Mouse (Mus musculus) layer of hippocampus, adult 9-10 months (tissue): Measurements from ENCODE around the gene Dock4.

Experiments used
- DNase-seq: peaks from one replicate; pipeline ENCODE4 v3.0.0; 2022; ENCODE audit warnings: low spot score

The Dock4 gene

GRCm38 (mm10) chr12:40511643-40512369 lies 66.1 kb downstream of the Dock4 start:
- no peak for DNase-seq

GRCm38 (mm10) chr12:40512370-40512693 lies 66.6 kb downstream of the Dock4 start:
- DNase-seq: no peak

- no peak for DNase-seq
Measured at GRCm38 (mm10) chr12:40512994-40513393, 67.2 kb downstream of the Dock4 start.

GRCm38 (mm10) chr12:40514021-40514420 lies 68.3 kb downstream of the Dock4 start:
- DNase-seq: no peak

- DNase-seq: no peak
Measured at GRCm38 (mm10) chr12:40522468-40522867, 76.7 kb downstream of the Dock4 start.

- no peak for DNase-seq
Measured at GRCm38 (mm10) chr12:40523020-40523419, 77.3 kb downstream of the Dock4 start.

- DNase-seq: no peak
Measured at GRCm38 (mm10) chr12:40525045-40525444, 79.3 kb downstream of the Dock4 start.

GRCm38 (mm10) chr12:40535655-40536618 lies 90.2 kb downstream of the Dock4 start:
- no peak for DNase-seq

GRCm38 (mm10) chr12:40537826-40538225 lies 92.1 kb downstream of the Dock4 start:
- no peak for DNase-seq

- no peak for DNase-seq
Measured at GRCm38 (mm10) chr12:40538318-40538717, 92.6 kb downstream of the Dock4 start.

- DNase-seq: no peak
Measured at GRCm38 (mm10) chr12:40538780-40539179, 93.0 kb downstream of the Dock4 start.

GRCm38 (mm10) chr12:40544273-40544672 lies 98.5 kb downstream of the Dock4 start:
- no peak for DNase-seq

GRCm38 (mm10) chr12:40546827-40547226 lies 101.1 kb downstream of the Dock4 start:
- no peak for DNase-seq

- no peak for DNase-seq
Measured at GRCm38 (mm10) chr12:40551317-40551716, 105.6 kb downstream of the Dock4 start.

- DNase-seq: no peak
Measured at GRCm38 (mm10) chr12:40552201-40552600, 106.4 kb downstream of the Dock4 start.

GRCm38 (mm10) chr12:40553929-40554328 lies 108.2 kb downstream of the Dock4 start:
- DNase-seq: no peak

- DNase-seq: no peak
Measured at GRCm38 (mm10) chr12:40554941-40555511, 109.3 kb downstream of the Dock4 start.

- DNase-seq: no peak
Measured at GRCm38 (mm10) chr12:40558600-40558999, 112.8 kb downstream of the Dock4 start.

GRCm38 (mm10) chr12:40559103-40559502 lies 113.4 kb downstream of the Dock4 start:
- DNase-seq: peak; percentile 26

GRCm38 (mm10) chr12:40563703-40564102 lies 118.0 kb downstream of the Dock4 start:
- no peak for DNase-seq

GRCm38 (mm10) chr12:40564261-40564660 lies 118.5 kb downstream of the Dock4 start:
- no peak for DNase-seq

GRCm38 (mm10) chr12:40568365-40568885 lies 122.7 kb downstream of the Dock4 start:
- no peak for DNase-seq
